In the genomic region with DNA sequence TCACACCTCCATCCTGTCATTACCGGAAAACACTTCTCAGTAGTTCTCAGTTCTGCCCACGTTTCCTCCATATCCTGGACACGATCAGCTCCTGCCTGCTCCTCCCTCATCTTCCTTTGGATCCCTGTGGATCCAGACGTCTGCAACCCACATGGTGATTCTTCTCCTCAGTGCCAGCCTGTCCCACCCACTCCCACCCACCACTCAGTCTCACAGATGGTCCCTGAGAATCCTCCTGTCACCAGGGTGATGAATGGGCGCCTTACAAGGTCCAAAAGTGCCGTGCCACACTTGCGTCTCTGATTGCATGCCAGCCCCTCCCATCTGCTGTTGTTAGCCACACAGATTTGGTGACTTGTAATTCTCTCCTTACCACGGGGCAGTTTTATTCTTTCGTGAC, we compare ENCODE assay signal across 16 mouse cellular contexts.
DNase-seq lines count a peak whose midpoint lies in the region; ATAC-seq and TF ChIP-seq lines count a peak whose summit lies in the region.
"Had no signal": no experiment of that assay in that cellular context is flagged by ENCODE, and none has a peak within 500 bp of the region (broad histone marks: within the 10 kb centered on the region; RNA-seq: fewer than 3 reads in every experiment).

No protein-coding gene starts in this region.

- H3K4me1 ChIP-seq in forebrain, embryonic 13.5 days, result peaks cover 57% of the 10 kb centered on the region
- peaks cover 51% of the 10 kb centered on the region for H3K4me1 ChIP-seq in forebrain, embryonic 12.5 days
- H3K4me1 ChIP-seq in midbrain, postnatal 0 days (ENCODE audit: insufficient read depth, low read length), result peaks cover 39% of the 10 kb centered on the region
- peaks cover 42% of the 10 kb centered on the region for H3K4me1 ChIP-seq in midbrain, embryonic 14.5 days (ENCODE audit: control insufficient read depth, insufficient read depth, low read length)
- H3K4me1 ChIP-seq in hindbrain, embryonic 11.5 days (replicated peaks; ENCODE audit: control insufficient read depth, insufficient read depth, low read length), result peaks cover 28% of the 10 kb centered on the region

- no peaks in the 10 kb centered on the region for H3K27me3 ChIP-seq in forebrain, embryonic 13.5 days
- H3K27me3 ChIP-seq in forebrain, embryonic 12.5 days, result no peaks in the 10 kb centered on the region
- no peaks in the 10 kb centered on the region for H3K27me3 ChIP-seq in midbrain, postnatal 0 days (ENCODE audit: insufficient read depth, low read length)
- H3K27me3 ChIP-seq in midbrain, embryonic 14.5 days (ENCODE audit: control insufficient read depth, insufficient read depth, low read length), result no peaks in the 10 kb centered on the region
- H3K27me3 ChIP-seq in hindbrain, embryonic 11.5 days (ENCODE audit: control insufficient read depth, insufficient read depth, low read length), result no peaks in the 10 kb centered on the region
- H3K27me3 ChIP-seq: heart, embryonic 12.5 days; hindbrain, embryonic 15.5 days; limb, embryonic 15.5 days had no signal

- H3K36me3 ChIP-seq in forebrain, embryonic 13.5 days (ENCODE audit: poor library complexity, severe bottlenecking), result no peaks in the 10 kb centered on the region
- no peaks in the 10 kb centered on the region for H3K36me3 ChIP-seq in forebrain, embryonic 12.5 days (replicated peaks)
- H3K36me3 ChIP-seq in midbrain, postnatal 0 days (ENCODE audit: insufficient read depth, low read length), result no peaks in the 10 kb centered on the region
- H3K36me3 ChIP-seq in midbrain, embryonic 14.5 days (ENCODE audit: control insufficient read depth, insufficient read depth, low read length), result no peaks in the 10 kb centered on the region
- no peaks in the 10 kb centered on the region for H3K36me3 ChIP-seq in hindbrain, embryonic 11.5 days (ENCODE audit: control insufficient read depth, insufficient read depth, low read length)
- H3K36me3 ChIP-seq: embryonic facial prominence, embryonic 10.5 days; heart, embryonic 12.5 days; hindbrain, embryonic 15.5 days; limb, embryonic 15.5 days had no signal

- no peak overlapping the region; the same call in 1 of the 2 replicates for H3K4me2 ChIP-seq in forebrain, embryonic 13.5 days
- H3K4me2 ChIP-seq in forebrain, embryonic 12.5 days, result no peak overlapping the region
- no peak overlapping the region for H3K4me2 ChIP-seq in midbrain, postnatal 0 days (ENCODE audit: low read depth, low read length, poor library complexity, severe bottlenecking)
- no peak overlapping the region for H3K4me2 ChIP-seq in midbrain, embryonic 14.5 days (ENCODE audit: low read length)
- no peak overlapping the region for H3K4me2 ChIP-seq in hindbrain, embryonic 11.5 days (replicated peaks; ENCODE audit: low read depth, low read length)
- H3K4me2 ChIP-seq: heart, embryonic 12.5 days; hindbrain, embryonic 15.5 days; limb, embryonic 15.5 days; midbrain, embryonic 11.5 days had no signal

- WGBS in forebrain, embryonic 13.5 days, result 50% methylated on average over 9 of the region's 9 CpGs
- 62% methylated on average over 9 of the region's 9 CpGs for WGBS in forebrain, embryonic 12.5 days
- 56% methylated on average over 9 of the region's 9 CpGs for WGBS in midbrain, postnatal 0 days
- WGBS in midbrain, embryonic 14.5 days, result 54% methylated on average over 9 of the region's 9 CpGs
- WGBS in hindbrain, embryonic 11.5 days, result 37% methylated on average over 9 of the region's 9 CpGs

- H3K4me3 ChIP-seq in forebrain, embryonic 13.5 days, result no peak overlapping the region
- no peak overlapping the region for H3K4me3 ChIP-seq in forebrain, embryonic 12.5 days (replicated peaks)
- H3K4me3 ChIP-seq in midbrain, postnatal 0 days (ENCODE audit: low read depth, low read length), result no peak overlapping the region
- H3K4me3 ChIP-seq in midbrain, embryonic 14.5 days (replicated peaks; ENCODE audit: low read depth, low read length), result no peak overlapping the region
- H3K4me3 ChIP-seq in hindbrain, embryonic 11.5 days (ENCODE audit: low read depth, low read length), result no peak overlapping the region
- H3K4me3 ChIP-seq: embryonic facial prominence, embryonic 10.5 days; heart, embryonic 12.5 days; hindbrain, embryonic 15.5 days; limb, embryonic 15.5 days had no signal

- intact Hi-C loops in left cerebral cortex, postnatal 4 days (cut with DNase I), result loop anchor here (10.0 kb wide), 1 partner anchor 116 kb away; a partner anchor contains a TSS

- ATAC-seq in forebrain, embryonic 13.5 days, result peak; percentile 48
- no peak for ATAC-seq in forebrain, embryonic 12.5 days (ENCODE audit: low FRiP score)
- no peak for ATAC-seq in midbrain, postnatal 0 days (ENCODE audit: low FRiP score)
- ATAC-seq in midbrain, embryonic 14.5 days (ENCODE audit: low FRiP score, low TSS enrichment), result no peak
- ATAC-seq in hindbrain, embryonic 11.5 days (ENCODE audit: low FRiP score), result 0 out of 2 replicates have a peak, but pooled peaks have one; percentile 19
- ATAC-seq: CD4-positive, CD25-positive, alpha-beta regulatory T cell, adult 4 months had no signal

- H3K9ac ChIP-seq in forebrain, embryonic 13.5 days, result 0 out of 2 replicates have a peak overlapping the region, but pooled peaks have one; percentile 3
- no peak overlapping the region for H3K9ac ChIP-seq in forebrain, embryonic 12.5 days
- no peak overlapping the region for H3K9ac ChIP-seq in midbrain, postnatal 0 days (replicated peaks; ENCODE audit: low read length, poor library complexity, severe bottlenecking)
- H3K9ac ChIP-seq in midbrain, embryonic 14.5 days (replicated peaks; ENCODE audit: low read length), result no peak overlapping the region
- no peak overlapping the region for H3K9ac ChIP-seq in hindbrain, embryonic 11.5 days (ENCODE audit: low read depth, low read length)
- H3K9ac ChIP-seq: heart, embryonic 12.5 days; hindbrain, embryonic 15.5 days; limb, embryonic 15.5 days had no signal

- no peak for TF ChIP-seq CTCF in midbrain, postnatal 0 days (IDR thresholded peaks at IDR 0.05)

- H3K9me3 ChIP-seq in forebrain, embryonic 13.5 days (replicated peaks), result no peaks in the 10 kb centered on the region
- no peaks in the 10 kb centered on the region for H3K9me3 ChIP-seq in forebrain, embryonic 12.5 days
- H3K9me3 ChIP-seq in midbrain, postnatal 0 days (ENCODE audit: low read length), result no peaks in the 10 kb centered on the region
- no peaks in the 10 kb centered on the region for H3K9me3 ChIP-seq in midbrain, embryonic 14.5 days (ENCODE audit: control insufficient read depth, low read length)
- H3K9me3 ChIP-seq in hindbrain, embryonic 11.5 days (ENCODE audit: control insufficient read depth, low read length), result no peaks in the 10 kb centered on the region
- H3K9me3 ChIP-seq: embryonic facial prominence, embryonic 10.5 days; hindbrain, embryonic 15.5 days; limb, embryonic 15.5 days had no signal

- peak; percentile 60 for DNase-seq in midbrain, postnatal 0 days (ENCODE audit: low spot score)
- DNase-seq in midbrain, embryonic 14.5 days, result no peak
- no peak for DNase-seq in hindbrain, embryonic 11.5 days (ENCODE audit: low spot score)
- peak; percentile 82 for DNase-seq in left cerebral cortex, postnatal 4 days
- DNase-seq in natural killer cell, adult 2 months (ENCODE audit: low spot score in 2 of 2), result no peak
- no peak for DNase-seq in thymus, postnatal 10 days (ENCODE audit: low spot score in 2 of 2)
- DNase-seq: gastrocnemius, postnatal 25 days; retina, postnatal 1 day had no signal

- no peak overlapping the region; the same call in 1 of the 2 replicates for H3K27ac ChIP-seq in forebrain, embryonic 13.5 days
- H3K27ac ChIP-seq in forebrain, embryonic 12.5 days, result no peak overlapping the region
- no peak overlapping the region for H3K27ac ChIP-seq in midbrain, postnatal 0 days (ENCODE audit: low read depth, low read length)
- no peak overlapping the region for H3K27ac ChIP-seq in midbrain, embryonic 14.5 days (replicated peaks; ENCODE audit: low read depth, low read length)
- H3K27ac ChIP-seq in hindbrain, embryonic 11.5 days (ENCODE audit: low read depth, low read length), result 0 out of 2 replicates have a peak overlapping the region, but pooled peaks have one; percentile 36
- H3K27ac ChIP-seq: embryonic facial prominence, embryonic 10.5 days; limb, embryonic 15.5 days had no signal

Comparison
In these comparisons a context has a peak if more than half of its experiments do, and no peak if none do; other contexts are left out.
1. ATAC-seq: peak in forebrain, embryonic 13.5 days (single experiment) and hindbrain, embryonic 11.5 days (single experiment); none in forebrain, embryonic 12.5 days (single experiment), midbrain, postnatal 0 days (single experiment) and midbrain, embryonic 14.5 days (single experiment).
2. DNase-seq: peak in midbrain, postnatal 0 days (single experiment) and left cerebral cortex, postnatal 4 days (single experiment); none in midbrain, embryonic 14.5 days (single experiment), hindbrain, embryonic 11.5 days (single experiment), natural killer cell, adult 2 months (0 of 2) and thymus, postnatal 10 days (0 of 2).